Mouse (Mus musculus) gastrocnemius, postnatal 10 days (tissue): ENCODE results near the gene Drg1. TPM values are rescaled to one million over a fixed set of nuclear protein-coding genes. Genes with fewer than 3 reads are reported as not detected.
A peak's percentile ranks its signal among the peaks of the same experiment; 100 is the strongest.
"Not testable (repeated sequence)": the region's sequence is repeated elsewhere in the genome, so short reads cannot be mapped to it uniquely, and the experiment has no call there.

Experiments
- DNase-seq: peaks from one replicate; pipeline ENCODE4 v3.0.0; 2021; ENCODE audit warnings: mixed read lengths
- total RNA-seq, 2 experiments: library from RNA; stranded (reverse); gene quantifications; 2 replicates each; pipeline ENCODE4 v1.2.3; 2021

Drg1 gene
- total RNA-seq, 2 experiments from 2014 or later = 47.3 to 52.0 TPM

DNA sequence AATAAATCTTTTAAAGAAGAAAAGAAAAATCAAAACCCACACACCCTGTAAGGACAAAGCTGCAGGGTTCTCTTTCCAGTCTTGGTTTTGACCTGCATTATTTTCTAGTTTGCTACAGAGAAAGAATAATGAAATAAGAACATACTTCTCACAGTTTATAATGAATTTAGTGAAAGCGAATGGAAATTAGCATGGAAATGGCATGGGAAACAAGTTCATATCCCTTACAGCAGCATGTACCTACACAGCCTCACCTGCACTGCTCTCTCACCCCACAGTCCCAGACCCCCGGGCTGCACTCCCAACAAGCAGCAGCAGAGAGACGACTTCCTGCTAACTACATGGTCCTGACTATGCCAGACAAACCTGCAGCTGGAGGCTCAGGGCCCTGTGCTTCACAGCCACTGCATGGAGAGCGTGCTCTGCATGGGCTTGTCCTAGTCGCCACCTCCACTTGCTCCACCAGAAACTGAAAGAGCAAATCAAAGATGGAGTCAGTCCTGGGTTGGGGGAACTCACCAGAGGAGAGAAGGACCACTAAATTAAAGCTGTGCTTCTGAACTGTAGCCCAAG is 100.9 kb downstream of the Drg1 start:
- not testable (repeated sequence) for DNase-seq

DNA sequence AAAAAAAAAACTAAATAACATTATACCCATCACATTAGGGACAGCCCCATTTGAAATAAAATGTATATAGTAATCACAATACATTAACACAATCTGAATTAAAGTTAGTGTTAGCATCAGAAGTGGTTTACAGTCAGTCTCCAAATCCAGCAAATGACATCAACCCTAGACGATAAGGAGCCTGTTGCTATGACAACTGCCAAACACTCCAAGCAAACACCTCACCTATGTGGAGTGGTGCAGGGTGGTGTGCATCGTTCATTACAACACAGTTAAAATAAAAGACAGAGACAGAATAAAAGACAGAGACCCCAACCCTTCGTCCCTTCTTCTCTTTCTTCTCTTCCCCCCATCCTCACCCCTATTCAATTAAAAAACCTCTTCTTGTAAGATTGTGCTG is 102.6 kb downstream of the Drg1 start:
- DNase-seq = not testable (repeated sequence)

DNA sequence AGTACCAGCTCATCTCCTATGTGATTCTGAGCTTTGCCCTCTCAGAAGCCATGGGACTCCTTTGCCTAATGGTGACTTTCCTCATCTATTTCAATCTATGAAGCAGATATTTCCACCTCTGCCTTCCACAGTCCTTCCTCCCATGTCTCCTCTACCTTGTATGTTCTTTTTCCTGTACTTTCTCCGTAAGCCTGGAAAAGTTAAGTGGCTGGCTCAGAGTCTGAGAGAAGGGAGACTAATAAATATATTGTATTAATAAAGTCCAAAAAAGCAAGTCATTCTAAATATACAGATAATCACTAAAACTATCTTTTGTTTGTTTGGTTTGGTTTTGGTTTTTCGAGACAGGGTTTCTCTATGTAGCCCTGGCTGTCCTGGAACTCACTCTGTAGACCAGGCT is 103.1 kb downstream of the Drg1 start:
- DNase-seq = peak; percentile 29

DNA sequence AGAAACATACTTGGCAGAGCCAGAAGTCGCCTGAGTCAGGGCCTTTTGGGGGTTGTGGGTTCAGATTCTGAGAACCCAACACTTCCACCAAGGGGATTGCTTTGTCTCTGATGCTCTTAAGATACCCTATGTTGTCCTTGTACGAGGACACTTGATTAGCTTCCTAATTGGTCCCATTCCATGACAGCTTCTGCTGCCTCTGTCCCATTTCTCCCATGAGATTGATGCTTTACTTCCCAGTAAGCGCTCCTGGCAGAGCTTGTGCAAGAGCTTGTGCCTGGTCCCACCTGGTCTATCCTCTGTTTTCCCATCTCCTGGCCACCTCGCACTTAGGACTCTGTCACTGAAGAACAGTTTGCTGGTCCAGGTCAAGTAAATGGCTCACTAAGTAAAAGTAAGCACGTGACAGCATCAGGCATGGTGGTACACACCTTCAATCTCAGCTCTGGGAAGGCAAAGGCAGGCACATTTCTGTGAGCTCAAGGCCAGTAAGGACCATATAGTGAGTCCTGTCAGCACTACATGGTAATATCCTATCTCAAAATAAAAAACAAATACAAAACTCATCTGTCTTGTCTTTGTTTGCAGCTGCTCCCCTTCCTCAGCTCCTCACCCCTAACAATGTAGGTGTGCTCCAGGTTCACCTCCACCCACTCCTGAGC is 103.8 kb downstream of the Drg1 start:
- peak; percentile 63 for DNase-seq

DNA sequence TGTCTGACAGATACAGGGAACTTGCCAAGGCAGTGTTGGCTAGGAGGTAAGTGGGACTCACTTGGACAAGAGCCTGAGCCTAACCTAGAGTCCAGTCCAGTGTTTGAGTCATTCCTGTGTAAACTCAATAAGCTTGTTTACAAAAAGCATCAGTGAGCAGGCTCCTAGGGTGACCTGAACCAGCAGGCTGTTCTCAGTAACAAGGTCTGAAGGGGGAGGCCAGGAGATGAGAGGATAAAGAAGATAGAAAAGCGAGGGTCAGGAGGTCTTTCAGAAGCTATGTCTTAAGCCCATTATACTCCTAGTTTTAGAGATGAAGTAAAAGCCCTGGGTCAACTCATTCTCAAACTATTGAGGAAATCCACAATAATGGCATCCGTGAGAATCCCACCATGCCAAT is 104.8 kb downstream of the Drg1 start:
- peak; percentile 44 for DNase-seq

DNA sequence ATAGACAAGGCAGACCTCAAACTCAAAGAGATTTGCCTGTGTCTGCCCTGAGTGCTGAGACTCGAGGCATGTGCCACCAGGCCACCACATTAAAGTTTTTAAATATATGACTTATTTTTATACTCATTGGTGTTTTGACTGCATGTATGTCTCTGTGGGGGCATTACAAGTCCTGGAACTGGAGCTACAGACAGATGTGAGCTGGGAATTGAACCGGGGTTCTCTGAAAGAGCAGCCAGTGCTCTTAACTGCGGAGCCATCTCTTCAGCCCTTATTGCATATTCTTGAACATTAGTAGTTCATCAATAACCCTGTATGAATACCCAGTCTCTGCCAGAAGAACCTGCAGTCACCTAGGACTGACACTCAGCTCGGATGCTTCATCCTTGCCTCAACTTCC is 107.4 kb downstream of the Drg1 start:
- DNase-seq = not testable (repeated sequence)

DNA sequence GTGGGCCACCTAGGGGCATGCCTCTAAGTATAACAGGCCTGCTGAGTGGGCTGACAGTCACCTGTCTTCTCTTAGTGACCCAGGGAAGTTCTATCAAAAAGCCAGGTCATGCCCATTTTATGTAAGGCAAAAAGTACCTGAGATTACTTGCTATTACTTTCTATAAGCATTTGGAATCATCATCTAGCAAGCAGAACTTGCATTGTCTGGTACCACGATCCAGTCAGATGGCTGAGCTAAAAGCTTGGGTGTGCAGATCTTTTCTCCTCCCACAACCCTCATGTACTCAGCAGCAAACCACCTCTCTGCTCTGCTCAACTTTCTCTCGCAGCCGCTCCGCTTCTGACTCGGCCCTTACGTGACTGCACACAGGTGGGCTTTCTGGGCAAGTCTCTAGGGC is 108.2 kb downstream of the Drg1 start:
- peak; percentile 20 for DNase-seq

DNA sequence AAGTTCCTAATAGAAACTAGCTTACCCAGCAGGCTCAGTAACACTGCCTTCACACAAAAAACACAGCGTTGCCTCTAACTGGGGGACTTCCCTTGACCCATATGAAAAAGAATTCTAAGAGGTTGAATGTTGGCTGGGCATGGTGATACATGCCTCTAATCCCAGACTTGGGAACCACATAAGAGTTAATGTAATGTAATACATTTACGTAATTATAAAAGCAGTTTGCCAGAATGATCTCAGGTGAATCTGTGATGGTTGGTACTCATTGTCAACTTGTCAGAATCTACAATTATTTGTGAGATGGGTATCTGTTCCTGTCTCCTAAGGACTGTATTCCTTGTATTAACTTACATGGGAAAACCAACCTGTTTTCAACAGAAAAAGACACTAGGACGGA is 109.2 kb downstream of the Drg1 start:
- not testable (repeated sequence) for DNase-seq

DNA sequence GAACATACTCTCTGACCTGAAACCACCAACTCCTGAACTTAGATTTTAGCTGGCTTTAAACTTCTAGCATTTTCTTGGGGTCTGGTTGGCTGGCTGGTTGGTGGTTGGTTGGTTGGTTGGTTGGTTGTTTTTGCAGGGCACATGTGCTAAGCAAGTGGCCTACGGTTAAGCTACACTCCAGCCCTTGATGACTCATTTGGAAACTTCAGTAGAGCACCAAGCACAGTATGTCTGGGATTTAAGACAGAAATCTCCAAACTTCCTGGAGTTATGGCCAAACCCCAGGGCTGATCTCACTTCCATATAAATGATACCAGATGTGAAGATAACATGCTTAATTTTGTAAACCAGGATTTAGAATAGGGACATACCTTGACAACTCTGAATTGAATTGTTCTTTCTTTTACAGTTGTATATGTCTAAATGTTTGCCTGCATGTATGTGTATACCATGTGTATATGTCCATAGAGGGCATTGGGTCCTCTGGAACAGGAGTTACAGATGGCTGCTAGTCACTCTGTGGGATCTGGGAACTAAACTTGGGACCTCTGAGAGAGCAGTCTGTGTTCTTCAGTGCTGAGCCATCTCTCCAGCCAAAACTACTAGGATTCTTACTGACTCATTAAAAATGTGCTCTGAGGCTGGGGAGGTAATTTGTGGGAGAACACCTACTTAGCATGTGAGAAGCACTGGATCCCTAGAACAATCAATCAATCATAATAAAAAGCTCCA is 112.4 kb downstream of the Drg1 start:
- DNase-seq = peak; percentile 60

DNA sequence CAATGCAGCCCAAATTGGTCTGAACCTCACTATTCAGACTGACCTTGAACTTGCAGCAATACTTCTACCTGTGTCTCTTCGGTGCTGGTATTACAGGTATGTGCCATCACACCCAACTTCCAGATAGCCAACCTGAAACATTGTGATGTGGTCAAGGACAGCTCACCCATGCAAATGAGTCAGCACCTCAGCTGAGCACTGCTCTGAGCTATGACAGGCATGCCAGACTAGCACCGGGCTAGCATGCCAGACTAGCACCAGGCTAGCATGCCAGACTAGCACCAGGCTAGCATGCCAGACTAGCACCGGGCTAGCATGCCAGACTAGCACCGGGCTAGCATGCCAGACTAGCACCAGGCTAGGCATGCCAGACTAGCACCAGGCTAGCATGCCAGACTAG is 114.9 kb downstream of the Drg1 start:
- peak; percentile 37 for DNase-seq

DNA sequence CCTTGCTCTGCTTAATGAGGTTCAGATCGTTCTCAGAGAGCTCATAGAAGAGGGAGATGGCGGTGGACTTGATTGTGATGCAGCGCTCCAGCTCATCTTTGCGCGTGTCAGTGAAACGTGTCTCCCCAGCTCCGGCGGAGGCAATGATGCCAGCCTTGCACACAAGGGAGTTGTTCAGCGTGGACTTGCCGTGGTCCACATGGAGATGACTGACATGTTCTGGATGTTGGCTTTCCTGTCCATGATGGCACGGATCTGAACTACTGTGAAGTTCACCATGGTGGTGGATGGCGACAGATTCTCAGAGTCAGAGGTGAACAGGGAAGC is 115.6 kb downstream of the Drg1 start:
- not testable (repeated sequence) for DNase-seq

DNA sequence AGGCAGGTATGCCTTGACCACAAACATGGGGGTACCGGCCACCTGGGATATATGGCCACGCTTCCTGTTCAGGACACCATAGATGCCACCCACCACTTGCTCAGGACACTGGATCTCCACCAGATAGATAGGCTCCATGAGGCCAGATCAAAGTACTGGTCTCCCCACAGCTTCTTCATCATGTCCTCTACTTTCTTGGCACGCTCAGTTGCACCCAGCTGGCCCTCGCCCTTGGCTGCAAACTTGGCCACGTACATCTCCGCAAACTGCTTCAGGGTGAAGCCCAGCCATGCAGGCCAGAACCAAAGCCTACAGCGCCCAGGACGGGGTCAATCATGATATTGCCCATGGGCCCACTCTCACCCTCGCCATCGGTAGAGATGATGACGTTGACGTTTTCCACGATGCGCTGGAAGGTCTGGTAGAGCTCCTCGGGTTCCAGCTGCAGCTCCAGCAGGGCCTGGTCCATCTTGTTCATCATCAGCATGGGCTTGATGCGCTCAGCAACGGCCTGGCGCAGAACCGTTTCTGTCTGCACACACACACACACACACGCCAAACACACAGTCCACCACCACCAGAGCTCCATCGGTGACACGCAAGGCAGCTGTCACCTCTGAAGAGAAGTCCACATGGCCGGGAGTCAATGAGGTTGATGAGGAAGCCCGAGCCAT is 116.1 kb downstream of the Drg1 start:
- peak; percentile 64 for DNase-seq

DNA sequence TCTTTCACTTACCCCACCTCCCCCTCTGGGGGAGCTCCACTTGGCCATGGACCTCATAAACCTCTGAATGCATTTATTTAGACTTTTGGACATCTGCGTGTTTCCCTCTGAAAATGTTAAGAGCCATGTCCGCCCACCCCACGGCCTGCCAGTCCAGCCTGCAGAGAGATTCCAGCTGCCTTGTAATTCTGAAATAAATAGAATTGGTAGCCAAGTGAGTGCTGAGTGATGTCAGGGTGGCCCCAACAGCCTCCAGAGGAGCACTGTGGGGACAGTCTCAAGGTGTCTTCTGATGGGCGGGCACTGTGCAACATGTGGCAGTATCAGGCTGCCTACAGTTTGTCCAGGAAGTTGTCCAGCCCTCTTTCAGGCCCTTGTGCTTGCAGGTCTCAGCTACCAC is 116.7 kb downstream of the Drg1 start:
- not testable (repeated sequence) for DNase-seq

DNA sequence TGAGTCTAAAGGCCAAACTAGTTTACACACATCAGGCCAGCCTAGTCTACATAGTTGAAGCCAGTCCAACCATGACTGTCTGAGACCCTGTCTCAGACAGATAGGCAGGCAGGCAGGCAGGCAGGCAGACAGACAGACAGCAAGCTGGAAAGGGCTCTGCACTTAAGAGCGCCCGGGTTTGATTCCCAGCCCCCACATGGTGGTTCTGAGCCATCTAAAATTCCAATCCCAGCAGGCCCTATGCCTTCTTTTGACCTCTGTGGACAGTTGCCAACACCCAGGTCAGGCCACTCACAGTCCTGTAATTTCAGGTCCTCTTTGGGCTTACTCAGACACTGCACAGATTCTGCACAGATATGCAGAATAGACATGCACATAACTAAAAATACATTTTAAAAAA is 119.4 kb downstream of the Drg1 start:
- not testable (repeated sequence) for DNase-seq

DNA sequence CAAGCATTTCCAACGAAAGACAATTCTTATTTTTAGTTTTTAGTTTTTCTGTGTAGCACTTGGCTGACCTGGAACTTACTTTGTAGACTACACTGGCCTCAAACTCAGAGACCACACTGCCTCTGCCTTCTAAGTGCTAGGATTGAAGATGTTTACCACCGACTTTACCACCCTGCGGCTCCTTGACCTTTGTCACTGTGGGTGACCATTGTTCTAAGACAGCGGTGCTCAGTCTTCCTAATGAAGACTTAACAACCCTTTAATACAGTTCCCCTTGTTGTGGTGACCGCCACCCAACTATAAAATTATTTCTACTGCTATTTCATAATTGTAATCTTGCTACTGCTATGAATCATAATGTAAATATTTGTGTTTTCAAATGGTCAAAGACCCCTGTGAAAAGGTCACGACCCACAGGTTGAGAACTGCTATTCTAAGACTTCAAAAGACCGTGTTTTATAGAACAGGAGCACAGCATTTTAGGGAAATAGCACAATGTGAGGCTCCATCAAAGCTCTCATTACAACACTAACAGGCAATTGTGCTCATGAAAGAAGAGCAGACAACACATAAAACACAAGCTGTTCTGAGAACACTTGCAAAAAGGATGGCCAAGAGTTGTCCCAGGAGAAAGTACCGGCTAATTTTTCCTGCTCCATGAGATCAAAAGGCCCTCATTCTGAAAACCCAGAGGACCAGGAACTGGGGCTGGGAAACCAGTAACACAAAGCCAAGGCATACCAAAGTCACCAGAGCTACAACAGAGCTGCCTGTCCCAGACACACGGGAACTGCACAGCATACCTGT is 120.7 kb downstream of the Drg1 start:
- DNase-seq = peak; percentile 24

DNA sequence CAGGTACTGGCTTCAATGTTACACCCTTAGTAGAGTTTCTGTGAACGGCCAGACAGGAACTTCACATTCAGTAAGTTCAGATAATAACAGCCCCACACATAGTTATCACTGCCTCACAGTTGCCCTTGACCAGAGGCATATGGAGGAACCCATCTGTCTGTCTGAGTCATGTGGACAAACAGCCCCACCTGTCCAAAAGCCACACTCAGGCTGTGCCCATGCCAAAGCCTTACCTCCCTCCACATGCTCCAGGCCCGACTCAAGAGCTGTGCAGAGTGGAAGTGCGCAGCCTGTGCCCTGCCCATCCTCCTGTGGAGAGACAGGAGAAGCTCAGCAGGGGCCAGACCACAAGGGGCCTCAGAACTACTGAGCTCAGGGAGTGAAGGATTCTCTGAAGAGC is 122.2 kb downstream of the Drg1 start:
- DNase-seq = not testable (repeated sequence)

DNA sequence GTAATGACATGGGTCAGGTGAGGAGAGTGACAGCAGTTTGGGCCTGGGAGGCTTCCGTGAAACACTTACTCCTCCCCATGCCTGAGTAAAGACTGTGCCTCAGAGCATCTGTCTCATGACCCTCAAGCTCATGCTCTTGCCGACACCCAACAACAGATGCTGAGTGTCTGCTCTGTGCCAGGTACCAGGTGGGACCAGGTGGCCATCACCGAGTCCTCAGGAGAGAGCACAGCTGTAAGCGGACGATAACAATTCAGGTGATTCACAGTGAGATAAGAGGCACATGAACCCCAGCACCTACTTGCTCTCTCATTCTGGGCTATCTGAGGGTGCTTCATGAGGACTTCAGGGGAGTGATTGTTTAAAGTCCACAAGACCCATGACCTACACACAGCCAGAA is 123.8 kb downstream of the Drg1 start:
- DNase-seq = peak; percentile 80

DNA sequence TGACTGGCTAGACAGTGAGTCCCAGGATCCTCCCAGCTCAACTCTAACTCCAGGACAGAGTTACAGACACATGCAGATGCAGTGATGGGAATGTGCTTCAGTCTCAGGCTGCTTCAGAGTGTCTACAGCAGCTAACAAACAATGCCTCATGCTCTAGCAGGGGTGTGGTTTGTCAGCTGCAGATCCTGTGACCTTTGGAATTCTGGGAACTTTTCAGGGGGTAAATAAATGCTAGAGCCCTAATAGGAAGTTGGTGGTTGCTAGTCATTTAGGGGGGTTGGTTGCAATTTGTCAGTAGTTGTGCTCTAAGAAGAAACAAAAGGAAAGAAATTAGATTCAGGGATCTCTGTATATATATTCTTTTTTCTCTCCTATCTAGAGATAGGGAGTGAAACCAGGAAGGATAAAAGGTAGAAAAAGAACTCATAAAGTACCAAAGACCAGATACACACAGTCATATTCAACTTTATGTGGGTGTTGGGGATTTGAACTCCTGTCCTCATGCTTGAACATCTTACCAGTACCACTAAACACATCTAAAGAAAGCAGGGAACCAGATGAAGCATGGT is 125.2 kb downstream of the Drg1 start:
- not testable (repeated sequence) for DNase-seq

DNA sequence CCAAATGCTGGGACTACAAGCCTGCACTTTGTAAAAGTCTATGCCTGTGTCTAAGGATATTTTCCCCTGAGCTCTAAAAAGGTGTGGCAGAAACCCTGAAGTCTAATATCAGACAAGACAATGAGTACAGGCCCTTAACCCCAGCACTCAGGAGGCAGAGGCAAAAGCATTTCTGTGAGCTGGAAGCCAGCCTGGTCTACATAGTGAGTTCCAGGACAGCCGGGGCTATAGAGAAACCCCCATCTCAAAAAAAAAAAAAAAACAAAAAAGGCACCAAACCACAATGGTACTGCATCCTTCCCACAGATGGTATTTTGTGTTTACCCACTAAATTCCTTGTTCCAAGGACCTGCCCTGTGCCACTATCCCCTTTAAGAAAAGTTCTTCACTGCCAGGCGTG is 127.9 kb downstream of the Drg1 start:
- DNase-seq = peak; percentile 36
